Mouse (Mus musculus) ES-E14 (cell line): ENCODE measurements at regions not wholly inside any gene's neighbourhood (a gene's known extent, or its start where the extent isn't known, plus 50 kb on each side); places are given as distances from the start of the nearest gene placed in this dataset.
A peak's percentile ranks its signal among the peaks of the same experiment; 100 is the strongest.
"Not testable (repeated sequence)": the region's sequence is repeated elsewhere in the genome, so short reads cannot be mapped to it uniquely, and the experiment has no call there.

Source experiments
- DNase-seq: peaks from one replicate; pipeline ENCODE4 v3.0.0-alpha.2; 2013; ENCODE audit warnings: low read depth, low spot score
- H3K27ac ChIP-seq: 2 replicates; pipeline ENCODE4 v1.5.1; 2012; ENCODE audit warnings: low read depth, mild to moderate bottlenecking, low read length, moderate library complexity, mixed read lengths; ENCODE audit not compliant: poor library complexity, insufficient read depth, severe bottlenecking
- H3K36me3 ChIP-seq: 2 replicates; pipeline ENCODE4 v1.6.1; 2012; ENCODE audit warnings: mild to moderate bottlenecking, low read length, moderate library complexity, mixed read lengths; ENCODE audit not compliant: control insufficient read depth, poor library complexity, insufficient read depth, severe bottlenecking
- H3K4me1 ChIP-seq, 2 experiments: fragments of 150-350 bp in 1 of 2; sonication (generic) in 1 of 2; 2 replicates each; pipeline ENCODE4 v1.6.1; 2012; ENCODE audit warnings: low read length in 2 of 2, mild to moderate bottlenecking in 1 of 2, mixed read lengths in 1 of 2; ENCODE audit not compliant: control insufficient read depth in 2 of 2, insufficient read depth in 2 of 2, poor library complexity in 1 of 2
- H3K4me3 ChIP-seq, 2 experiments: fragments of 150-350 bp in 1 of 2; sonication (generic) in 1 of 2; 2 replicates each; pipeline ENCODE4 v1.5.1; 2012; ENCODE audit warnings: low read length in 2 of 2, low read depth in 1 of 2, mild to moderate bottlenecking in 1 of 2, mixed read lengths in 1 of 2; ENCODE audit not compliant: insufficient read depth in 1 of 2, poor library complexity in 1 of 2, severe bottlenecking in 1 of 2
- H3K9ac ChIP-seq: 2 replicates; pipeline ENCODE4 v1.6.1; 2012; ENCODE audit warnings: low read depth, mild to moderate bottlenecking, low read length, mixed read lengths; ENCODE audit not compliant: poor library complexity, insufficient read depth, severe bottlenecking
- H3K9me3 ChIP-seq: fragments of 150-350 bp; sonication (generic); 2 replicates; pipeline ENCODE4 v1.6.1; 2012; ENCODE audit warnings: low read depth, mild to moderate bottlenecking, low read length; ENCODE audit not compliant: control insufficient read depth, insufficient read depth
- CHD2 ChIP-seq: IDR thresholded peaks from 2 replicates; pipeline ENCODE4 v1.6.1; 2014; ENCODE audit warnings: mild to moderate bottlenecking, low read depth, low read length, inconsistent platforms
- HCFC1 ChIP-seq: IDR thresholded peaks from 2 replicates; pipeline ENCODE4 v1.6.1; 2012; ENCODE audit warnings: low read length, inconsistent platforms, borderline replicate concordance; ENCODE audit not compliant: insufficient read depth
- MAFK ChIP-seq: IDR thresholded peaks from 2 replicates; pipeline ENCODE4 v1.6.1; 2014; ENCODE audit warnings: mild to moderate bottlenecking, low read depth, low read length, inconsistent platforms; ENCODE audit not compliant: insufficient read depth
- ZC3H11A ChIP-seq: IDR thresholded peaks from 2 replicates; pipeline ENCODE4 v1.6.1; 2012; ENCODE audit warnings: low read depth, mild to moderate bottlenecking, inconsistent platforms, low read length, borderline replicate concordance
- ZNF384 ChIP-seq: IDR thresholded peaks from 2 replicates; pipeline ENCODE4 v1.6.1; 2012; ENCODE audit warnings: low read depth, low read length, inconsistent platforms
- in situ Hi-C, 2 experiments: fragments of 600-800 bp; cut with MboI; formaldehyde crosslinking; loops; one replicate each; pipeline ENCODE4 v1.15.1; 2025; ENCODE audit warnings: low sequenced_read_pairs in 2 of 2, inconsistent platforms in 1 of 2; ENCODE audit not compliant: unreplicated experiment in 2 of 2

- in situ Hi-C loops, result no loop called here
- Histone ChIP-seq H3K9me3 (no peaks in the 10 kb centered on the region), H3K27ac (no peak overlapping the region), H3K4me1 (no peaks in the 10 kb centered on the region), H3K36me3 (no peaks in the 10 kb centered on the region), H3K9ac (no peak overlapping the region), H3K4me3 (no peak overlapping the region)
- no peak for TF ChIP-seq MAFK
- no peak for DNase-seq
Observed at GRCm38 (mm10) chr15:19458485-19458884, 639.7 kb downstream of the Cdh10 start.

GRCm38 (mm10) chr15:19473521-19473920 is 654.8 kb downstream of the Cdh10 start:
- in situ Hi-C loops, result no loop called here
- TF ChIP-seq MAFK (no peak), ZC3H11A (peak; percentile 24; the same call in 1 of the 2 replicates)

GRCm38 (mm10) chr15:19493556-19493955 is 674.8 kb downstream of the Cdh10 start:
- H3K9ac ChIP-seq, in situ Hi-C loops, DNase-seq, H3K27ac ChIP-seq, H3K9me3 ChIP-seq, H3K4me3 ChIP-seq, H3K4me1 ChIP-seq, H3K36me3 ChIP-seq: not testable (repeated sequence)

More at GRCm38 (mm10) chr15:19473521-19473920, 654.8 kb downstream of the Cdh10 start:
- Histone ChIP-seq H3K4me1 (no peaks in the 10 kb centered on the region), H3K9ac (no peak overlapping the region), H3K9me3 (no peaks in the 10 kb centered on the region), H3K36me3 (no peaks in the 10 kb centered on the region), H3K27ac (no peak overlapping the region), H3K4me3 (no peak overlapping the region)
- peak; percentile 7 for DNase-seq

- no peak overlapping the region for H3K27ac ChIP-seq
- H3K9ac ChIP-seq, result no peak overlapping the region
- no peak for DNase-seq
- H3K4me3 ChIP-seq, result no peak overlapping the region
- no peaks in the 10 kb centered on the region for H3K4me1 ChIP-seq
- TF ChIP-seq HCFC1, result no peak
- no peak for TF ChIP-seq ZNF384
- TF ChIP-seq CHD2, result no peak
- no peak for TF ChIP-seq MAFK
- no peak for TF ChIP-seq ZC3H11A
- H3K9me3 ChIP-seq, result no peaks in the 10 kb centered on the region
- in situ Hi-C loops, result no loop called here
- H3K36me3 ChIP-seq, result no peaks in the 10 kb centered on the region
Observed at GRCm38 (mm10) chr15:19519377-19519776, 700.6 kb downstream of the Cdh10 start.

- no peak overlapping the region for H3K9ac ChIP-seq
- H3K27ac ChIP-seq, result no peak overlapping the region
- no peak for TF ChIP-seq ZC3H11A
- no peak for TF ChIP-seq CHD2
- no peak for TF ChIP-seq MAFK
- no peak for TF ChIP-seq ZNF384
- H3K9me3 ChIP-seq, result no peaks in the 10 kb centered on the region
- H3K4me1 ChIP-seq, result no peaks in the 10 kb centered on the region
- in situ Hi-C loops, result no loop called here
- no peak overlapping the region for H3K4me3 ChIP-seq
- no peaks in the 10 kb centered on the region for H3K36me3 ChIP-seq
- no peak for DNase-seq
Observed at GRCm38 (mm10) chr15:19540676-19541075, 721.9 kb downstream of the Cdh10 start.
